Mouse (Mus musculus) embryonic facial prominence, embryonic 15.5 days (tissue): ENCODE measurements at regions not wholly inside any gene's neighbourhood (a gene's known extent, or its start where the extent isn't known, plus 50 kb on each side); places are given as distances from the start of the nearest gene placed in this dataset.

ENCODE experiments used
- ATAC-seq: fragments of 200-750 bp; cut with Nextera tagmentation; 2 replicates; pipeline ENCODE4 v1.8.0; 2017; ENCODE audit warnings: low read depth, moderate TSS enrichment; ENCODE audit not compliant: insufficient number of reproducible peaks, low FRiP score, low TSS enrichment
- H3K27ac ChIP-seq: fragments of 300-500 bp; sonication (generic); replicated peaks from 2 replicates; pipeline ENCODE4 v1.5.1; 2015; ENCODE audit warnings: mild to moderate bottlenecking, inconsistent platforms
- H3K27me3 ChIP-seq: fragments of 300-500 bp; sonication (generic); 2 replicates; pipeline ENCODE4 v1.6.1; 2015; ENCODE audit warnings: inconsistent platforms
- H3K36me3 ChIP-seq: fragments of 300-500 bp; sonication (generic); 2 replicates; pipeline ENCODE4 v1.6.1; 2015; ENCODE audit warnings: mild to moderate bottlenecking, inconsistent platforms
- H3K4me1 ChIP-seq: fragments of 300-500 bp; sonication (generic); 2 replicates; pipeline ENCODE4 v1.6.1; 2015; ENCODE audit warnings: inconsistent platforms
- H3K4me2 ChIP-seq: fragments of 300-500 bp; sonication (generic); replicated peaks from 2 replicates; pipeline ENCODE4 v1.6.1; 2015; ENCODE audit warnings: mild to moderate bottlenecking, inconsistent platforms
- H3K4me3 ChIP-seq: fragments of 300-500 bp; sonication (generic); replicated peaks from 2 replicates; pipeline ENCODE4 v1.5.1; 2015; ENCODE audit warnings: mild to moderate bottlenecking, inconsistent platforms
- H3K9ac ChIP-seq: fragments of 300-500 bp; sonication (generic); 2 replicates; pipeline ENCODE4 v1.6.1; 2015; ENCODE audit warnings: inconsistent platforms
- H3K9me3 ChIP-seq: fragments of 300-500 bp; sonication (generic); replicated peaks from 2 replicates; pipeline ENCODE4 v1.6.1; 2016; ENCODE audit warnings: inconsistent platforms
- WGBS: fragments of 180-500 bp; shearing (Covaris S2); methylation state at CpG from one replicate; pipeline ENCODE4 v1.1.7; 2015; 5-methylcytosine and 5-hydroxymethylcytosine counted together

GRCm38 (mm10) chr11:111666336-111666735 lies 600.4 kb downstream of the Kcnj2 start:
- no peak for ATAC-seq
- no peak overlapping the region for H3K4me3 ChIP-seq
- H3K4me2 ChIP-seq, result no peak overlapping the region
- H3K4me1 ChIP-seq, result no peaks in the 10 kb centered on the region
- H3K27ac ChIP-seq, result no peak overlapping the region
- 36% methylated on average over 6 of the region's 6 CpGs for WGBS
- no peak overlapping the region for H3K9ac ChIP-seq
- no peaks in the 10 kb centered on the region for H3K36me3 ChIP-seq
- H3K27me3 ChIP-seq, result no peaks in the 10 kb centered on the region
- H3K9me3 ChIP-seq, result no peaks in the 10 kb centered on the region

- Histone ChIP-seq H3K9ac (no peak overlapping the region), H3K27me3 (no peaks in the 10 kb centered on the region), H3K27ac (no peak overlapping the region), H3K4me3 (no peak overlapping the region), H3K4me2 (no peak overlapping the region), H3K9me3 (no peaks in the 10 kb centered on the region), H3K4me1 (no peaks in the 10 kb centered on the region), H3K36me3 (no peaks in the 10 kb centered on the region)
- WGBS, result 49% methylated on average over 2 of the region's 2 CpGs
- ATAC-seq, result no peak
Observed at GRCm38 (mm10) chr11:111671865-111672264, 605.9 kb downstream of the Kcnj2 start.

GRCm38 (mm10) chr11:111675673-111676072 lies 609.7 kb downstream of the Kcnj2 start:
- Histone ChIP-seq H3K9me3 (no peaks in the 10 kb centered on the region), H3K4me1 (no peaks in the 10 kb centered on the region), H3K36me3 (no peaks in the 10 kb centered on the region), H3K4me2 (no peak overlapping the region), H3K27me3 (no peaks in the 10 kb centered on the region), H3K27ac (no peak overlapping the region), H3K4me3 (no peak overlapping the region), H3K9ac (no peak overlapping the region)
- no peak for ATAC-seq
- WGBS, result 81% methylated on average over 1 of the region's 1 CpGs

GRCm38 (mm10) chr11:111682341-111682740 lies 616.4 kb downstream of the Kcnj2 start:
- Histone ChIP-seq H3K4me2 (no peak overlapping the region), H3K9me3 (no peaks in the 10 kb centered on the region), H3K27me3 (no peaks in the 10 kb centered on the region), H3K36me3 (no peaks in the 10 kb centered on the region), H3K27ac (no peak overlapping the region), H3K4me1 (no peaks in the 10 kb centered on the region), H3K9ac (no peak overlapping the region), H3K4me3 (no peak overlapping the region)
- 75% methylated on average over 7 of the region's 7 CpGs for WGBS
- no peak for ATAC-seq

DNA sequence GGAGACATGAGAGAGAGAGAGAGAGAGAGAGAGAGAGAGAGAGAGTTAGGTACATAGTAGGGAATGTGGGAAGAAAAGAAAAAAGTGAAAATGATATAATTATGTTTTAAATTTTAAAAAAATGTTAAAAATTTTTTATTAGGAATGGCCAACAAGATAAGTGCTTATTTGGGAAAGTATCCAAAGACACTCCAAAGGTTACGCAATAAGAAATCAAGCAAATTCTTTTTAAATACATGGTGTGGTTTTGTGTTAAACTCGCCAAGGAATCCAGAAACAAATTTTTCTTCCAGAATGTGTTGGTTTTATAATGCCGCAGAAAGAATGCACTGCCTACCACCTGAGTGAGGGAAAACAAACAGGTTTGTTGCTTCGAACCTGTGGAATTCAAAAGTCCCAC lies 617.9 kb downstream of the Kcnj2 start:
- H3K4me1 ChIP-seq, result no peaks in the 10 kb centered on the region
- ATAC-seq, result no peak
- H3K9me3 ChIP-seq, result no peaks in the 10 kb centered on the region
- H3K27me3 ChIP-seq, result no peaks in the 10 kb centered on the region
- H3K9ac ChIP-seq, result no peak overlapping the region
- no peaks in the 10 kb centered on the region for H3K36me3 ChIP-seq
- 81% methylated on average over 4 of the region's 4 CpGs for WGBS
- no peak overlapping the region for H3K4me3 ChIP-seq
- H3K27ac ChIP-seq, result no peak overlapping the region
- H3K4me2 ChIP-seq, result no peak overlapping the region

- WGBS, result 52% methylated on average over 3 of the region's 3 CpGs
- no peak for ATAC-seq
- H3K36me3 ChIP-seq, result no peaks in the 10 kb centered on the region
Observed at GRCm38 (mm10) chr11:111687769-111688168, 621.8 kb downstream of the Kcnj2 start.

DNA sequence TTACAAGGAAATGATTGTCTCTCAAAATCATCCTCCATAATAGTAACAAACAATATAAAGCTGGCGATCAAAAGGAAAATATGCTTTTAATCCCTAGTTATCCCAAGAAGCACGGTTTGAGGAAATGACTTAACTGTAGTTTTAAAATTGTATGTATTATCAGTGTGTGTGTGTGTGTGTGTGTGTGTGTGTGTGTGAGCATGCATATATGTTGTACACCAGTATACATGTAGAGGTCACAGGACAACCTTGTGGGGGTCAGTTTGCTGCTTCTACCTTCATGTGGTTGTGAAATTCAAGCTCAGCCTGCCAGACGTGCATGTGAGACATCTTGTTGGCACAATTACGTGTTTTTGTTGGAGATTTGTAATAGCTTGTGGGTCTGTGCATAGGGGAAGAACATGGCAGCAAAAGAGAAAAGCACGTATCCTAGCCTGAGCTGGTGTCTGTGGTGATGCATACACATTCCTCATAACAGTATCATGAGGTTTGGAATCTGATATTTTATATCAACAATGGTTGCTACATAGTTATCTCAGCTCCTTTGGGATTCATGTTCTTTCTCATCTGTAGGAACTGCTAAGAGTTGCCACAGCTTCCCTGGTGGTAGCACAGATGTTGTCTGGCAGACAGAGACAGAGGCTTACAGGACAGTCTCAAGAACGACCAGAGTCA lies 622.4 kb downstream of the Kcnj2 start:
- H3K4me3 ChIP-seq, result no peak overlapping the region
- no peak overlapping the region for H3K9ac ChIP-seq
- H3K4me1 ChIP-seq, result no peaks in the 10 kb centered on the region
- WGBS, result 49% methylated on average over 6 of the region's 6 CpGs
- no peaks in the 10 kb centered on the region for H3K27me3 ChIP-seq
- ATAC-seq, result no peak
- H3K36me3 ChIP-seq, result no peaks in the 10 kb centered on the region
- no peak overlapping the region for H3K4me2 ChIP-seq
- H3K27ac ChIP-seq, result no peak overlapping the region
- no peaks in the 10 kb centered on the region for H3K9me3 ChIP-seq

More at GRCm38 (mm10) chr11:111687769-111688168, 621.8 kb downstream of the Kcnj2 start:
- Histone ChIP-seq H3K27me3 (no peaks in the 10 kb centered on the region), H3K4me2 (no peak overlapping the region), H3K9me3 (no peaks in the 10 kb centered on the region), H3K4me1 (no peaks in the 10 kb centered on the region), H3K9ac (no peak overlapping the region), H3K27ac (no peak overlapping the region), H3K4me3 (no peak overlapping the region)

- Histone ChIP-seq H3K27me3 (no peaks in the 10 kb centered on the region), H3K9me3 (no peaks in the 10 kb centered on the region), H3K36me3 (no peaks in the 10 kb centered on the region), H3K4me3 (no peak overlapping the region), H3K4me1 (no peaks in the 10 kb centered on the region), H3K4me2 (no peak overlapping the region), H3K9ac (no peak overlapping the region), H3K27ac (no peak overlapping the region)
- 75% methylated on average over 2 of the region's 2 CpGs for WGBS
- ATAC-seq, result no peak
Observed at GRCm38 (mm10) chr11:111689899-111690298, 623.9 kb downstream of the Kcnj2 start.

GRCm38 (mm10) chr11:111691512-111691911 lies 625.5 kb downstream of the Kcnj2 start:
- no peaks in the 10 kb centered on the region for H3K36me3 ChIP-seq
- WGBS, result 92% methylated on average over 2 of the region's 2 CpGs
- H3K27ac ChIP-seq, result no peak overlapping the region
- no peak overlapping the region for H3K4me3 ChIP-seq
- no peak overlapping the region for H3K9ac ChIP-seq
- H3K9me3 ChIP-seq, result no peaks in the 10 kb centered on the region
- no peak for ATAC-seq
- H3K4me2 ChIP-seq, result no peak overlapping the region
- no peaks in the 10 kb centered on the region for H3K27me3 ChIP-seq
- no peaks in the 10 kb centered on the region for H3K4me1 ChIP-seq

- WGBS, result 58% methylated on average over 2 of the region's 2 CpGs
- no peaks in the 10 kb centered on the region for H3K4me1 ChIP-seq
- H3K27ac ChIP-seq, result no peak overlapping the region
- H3K27me3 ChIP-seq, result no peaks in the 10 kb centered on the region
- no peak overlapping the region for H3K4me2 ChIP-seq
- H3K9me3 ChIP-seq, result no peaks in the 10 kb centered on the region
- H3K36me3 ChIP-seq, result no peaks in the 10 kb centered on the region
- H3K9ac ChIP-seq, result no peak overlapping the region
- H3K4me3 ChIP-seq, result no peak overlapping the region
- ATAC-seq, result no peak
Observed at GRCm38 (mm10) chr11:111696668-111697067, 630.7 kb downstream of the Kcnj2 start.

DNA sequence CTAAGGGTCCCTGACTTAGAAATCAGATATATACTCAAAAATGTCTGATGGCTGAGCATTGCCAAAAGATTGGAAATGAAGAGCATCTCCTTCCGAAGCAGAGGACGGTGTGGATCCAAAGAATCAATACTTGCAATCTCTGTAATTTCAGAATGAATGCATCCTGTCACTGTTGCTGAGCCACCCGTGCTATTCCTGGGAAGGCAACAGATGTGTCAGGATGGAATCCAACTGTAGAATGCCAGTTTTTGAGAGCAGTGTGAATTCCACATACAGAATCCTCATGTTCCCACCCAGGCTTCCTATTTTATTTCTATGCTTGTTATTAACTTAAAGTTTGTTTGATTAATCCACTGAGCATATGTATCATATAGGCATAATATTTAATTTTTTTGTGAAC lies 633.9 kb downstream of the Kcnj2 start:
- H3K4me3 ChIP-seq, result no peak overlapping the region
- WGBS, result 84% methylated on average over 3 of the region's 3 CpGs
- no peak overlapping the region for H3K27ac ChIP-seq
- no peaks in the 10 kb centered on the region for H3K27me3 ChIP-seq
- H3K4me1 ChIP-seq, result no peaks in the 10 kb centered on the region
- no peak for ATAC-seq
- no peaks in the 10 kb centered on the region for H3K9me3 ChIP-seq
- no peak overlapping the region for H3K9ac ChIP-seq
- no peaks in the 10 kb centered on the region for H3K36me3 ChIP-seq
- no peak overlapping the region for H3K4me2 ChIP-seq

GRCm38 (mm10) chr11:111706882-111707281 lies 640.9 kb downstream of the Kcnj2 start:
- H3K36me3 ChIP-seq, result no peaks in the 10 kb centered on the region
- 57% methylated on average over 4 of the region's 4 CpGs for WGBS
- no peaks in the 10 kb centered on the region for H3K4me1 ChIP-seq
- no peak overlapping the region for H3K4me2 ChIP-seq
- no peak overlapping the region for H3K4me3 ChIP-seq
- H3K27ac ChIP-seq, result no peak overlapping the region
- no peaks in the 10 kb centered on the region for H3K27me3 ChIP-seq
- no peaks in the 10 kb centered on the region for H3K9me3 ChIP-seq
- ATAC-seq, result no peak
- no peak overlapping the region for H3K9ac ChIP-seq
